20 mouse cellular contexts compared by ENCODE assay signal in genomic region chr9:100472931-100473330, GRCm38 (mm10).
"Had no signal": no experiment of that assay in that cellular context is flagged by ENCODE, and none has a peak within 500 bp of the region (broad histone marks: within the 10 kb centered on the region; RNA-seq: fewer than 3 reads in every experiment).

No protein-coding gene starts in this region.

- H3K27me3 ChIP-seq: heart, embryonic 12.5 days; hindbrain, embryonic 13.5 days; hindbrain, embryonic 15.5 days; limb, embryonic 13.5 days; limb, embryonic 15.5 days; liver, embryonic 13.5 days; liver, embryonic 15.5 days had no signal

- H3K4me1 ChIP-seq: hindbrain, embryonic 15.5 days; liver, embryonic 13.5 days; liver, embryonic 15.5 days had no signal

- H3K36me3 ChIP-seq: hindbrain, embryonic 13.5 days; limb, embryonic 15.5 days; liver, embryonic 13.5 days; liver, embryonic 15.5 days had no signal

- DNase-seq: gastrocnemius, postnatal 36 days; heart, adult 18-20 months; heart, postnatal 10 days; heart, postnatal 36 days; kidney, adult 18-20 months; kidney, adult 8-10 months; kidney, postnatal 10 days; kidney, postnatal 25 days; kidney, postnatal 4 days; liver, embryonic 13.5 days had no signal

- H3K9me3 ChIP-seq: heart, embryonic 10.5 days; liver, embryonic 13.5 days had no signal

- H3K27ac ChIP-seq: heart, embryonic 10.5 days; hindbrain, embryonic 13.5 days; hindbrain, embryonic 15.5 days; hindbrain, postnatal 0 days; layer of hippocampus, adult 2 months; left cerebral cortex, adult 2 months; limb, embryonic 13.5 days; limb, embryonic 15.5 days; liver, embryonic 13.5 days; liver, embryonic 15.5 days had no signal

- H3K4me3 ChIP-seq: heart, embryonic 10.5 days; heart, embryonic 12.5 days; hindbrain, embryonic 13.5 days; hindbrain, embryonic 15.5 days; layer of hippocampus, adult 2 months; left cerebral cortex, adult 2 months; limb, embryonic 13.5 days; limb, embryonic 15.5 days; liver, embryonic 13.5 days; liver, embryonic 15.5 days had no signal
